Comparison of ENCODE assay signal across 7 mouse cellular contexts in genomic region chr7:98489131-98489530, GRCm38 (mm10). TPM values are rescaled to one million over a fixed set of nuclear protein-coding genes. Genes with fewer than 3 reads are reported as not detected.
A peak's percentile ranks its signal among the peaks of the same experiment; 100 is the strongest.
DNase-seq lines count a peak whose midpoint lies in the region; ATAC-seq and TF ChIP-seq lines count a peak whose summit lies in the region.

Gene Lrrc32 (plus strand): TSS chr7:98489283.

- H3K79me2 ChIP-seq in CH12.LX (replicated peaks; ENCODE audit: control insufficient read depth, extremely low read depth, insufficient read depth, poor library complexity, severe bottlenecking): no peaks in the 10 kb centered on the region

- peak within 1 kb of the TSS; percentile 51 for H3K9ac ChIP-seq in CH12.LX (ENCODE audit: insufficient read depth, low read depth)
- peak within 1 kb of the TSS; percentile 64 for H3K9ac ChIP-seq in forebrain, embryonic 13.5 days
- peak within 1 kb of the TSS; percentile 76 for H3K9ac ChIP-seq in midbrain, embryonic 16.5 days (ENCODE audit: low read depth, low read length)

- H3K4me1 ChIP-seq in CH12.LX (ENCODE audit: control insufficient read depth in 1 of 2, insufficient read depth in 2 of 2): peaks cover 45 to 85% of the 10 kb centered on the region in 2 experiments
- peaks cover 19% of the 10 kb centered on the region for H3K4me1 ChIP-seq in forebrain, embryonic 13.5 days
- peaks cover 4% of the 10 kb centered on the region; the same call in 1 of the 2 replicates for H3K4me1 ChIP-seq in midbrain, embryonic 16.5 days (ENCODE audit: control insufficient read depth, insufficient read depth, low read length)

- intact Hi-C loops in left cerebral cortex, postnatal 4 days (cut with DNase I): loop anchor here (10.0 kb wide), 1 partner anchor 586 kb away; no protein-coding TSS in a partner anchor

- TF ChIP-seq POLR2A in CH12.LX (IDR thresholded peaks at IDR 0.05; ENCODE audit: low read depth, low read length): no peak

- H3K27ac ChIP-seq in CH12.LX (ENCODE audit: insufficient read depth, low read depth): peak within 1 kb of the TSS; percentile 96
- H3K27ac ChIP-seq in forebrain, embryonic 13.5 days: no peak within 1 kb of the TSS
- no peak within 1 kb of the TSS for H3K27ac ChIP-seq in midbrain, embryonic 16.5 days (ENCODE audit: low read length)

- 49% methylated on average over 6 of the region's 6 CpGs for WGBS in forebrain, embryonic 13.5 days
- WGBS in midbrain, embryonic 16.5 days: 55% methylated on average over 6 of the region's 6 CpGs

- H3K27me3 ChIP-seq in CH12.LX (replicated peaks): no peaks in the 10 kb centered on the region
- H3K27me3 ChIP-seq in forebrain, embryonic 13.5 days: peaks cover 34% of the 10 kb centered on the region
- H3K27me3 ChIP-seq in midbrain, embryonic 16.5 days (ENCODE audit: control insufficient read depth, insufficient read depth, low read depth, low read length): no peaks in the 10 kb centered on the region

- peak within 1 kb of the TSS; percentile 63 to 72 (median 69) for H3K4me3 ChIP-seq in CH12.LX (replicated peaks in 1 of 3; ENCODE audit: low read depth in 2 of 3, low read length in 2 of 3, poor library complexity in 1 of 3)
- peak within 1 kb of the TSS; percentile 51 for H3K4me3 ChIP-seq in forebrain, embryonic 13.5 days
- peak within 1 kb of the TSS; percentile 72 for H3K4me3 ChIP-seq in midbrain, embryonic 16.5 days (ENCODE audit: low read depth, low read length)

- H3K36me3 ChIP-seq in CH12.LX (replicated peaks in 1 of 2; ENCODE audit: control insufficient read depth in 1 of 2, insufficient read depth in 1 of 2, low read length in 1 of 2): peaks cover 1 to 4% of the 10 kb centered on the region in 2 experiments
- no peaks in the 10 kb centered on the region for H3K36me3 ChIP-seq in forebrain, embryonic 13.5 days (ENCODE audit: poor library complexity, severe bottlenecking)
- H3K36me3 ChIP-seq in midbrain, embryonic 16.5 days (ENCODE audit: control insufficient read depth, insufficient read depth, low read length): no peaks in the 10 kb centered on the region

- H3K4me2 ChIP-seq in CH12.LX (ENCODE audit: insufficient read depth, low read depth, poor library complexity, severe bottlenecking): peak within 1 kb of the TSS; percentile 54
- H3K4me2 ChIP-seq in forebrain, embryonic 13.5 days: peak within 1 kb of the TSS; percentile 87
- peak within 1 kb of the TSS; percentile 89 for H3K4me2 ChIP-seq in midbrain, embryonic 16.5 days (ENCODE audit: low read length)

- no peak for TF ChIP-seq CTCF in CH12.LX (conservative IDR thresholded peaks at IDR 0.05 in 1 of 2, IDR thresholded peaks at IDR 0.05 in 1 of 2; ENCODE audit: low read depth in 2 of 2, low read length in 2 of 2)

- no peak for TF ChIP-seq EP300 in CH12.LX (IDR thresholded peaks at IDR 0.05; ENCODE audit: low read length)

- no peaks in the 10 kb centered on the region for H3K9me3 ChIP-seq in CH12.LX (replicated peaks; ENCODE audit: low read length)
- no peaks in the 10 kb centered on the region for H3K9me3 ChIP-seq in forebrain, embryonic 13.5 days (replicated peaks)
- H3K9me3 ChIP-seq in midbrain, embryonic 16.5 days (replicated peaks; ENCODE audit: control insufficient read depth, low read length, poor library complexity, severe bottlenecking): no peaks in the 10 kb centered on the region

- in situ Hi-C loops in CH12.LX (cut with MboI; ENCODE audit: low pct_ligation_motif_present, low pct_unique_long_range_greater_than_20kb, low sequenced_read_pairs): loop anchor here (5.0 to 10.0 kb wide), 2 partner anchors 93 to 346 kb away; partner anchors contain the start of gene Wnt11

- ATAC-seq in forebrain, embryonic 13.5 days: peak; percentile 13; the same call in 1 of the 2 replicates
- ATAC-seq in midbrain, embryonic 16.5 days: peak; percentile 23; the same call in 1 of the 2 replicates

- TF ChIP-seq RAD21 in CH12.LX (IDR thresholded peaks at IDR 0.05; ENCODE audit: low read depth, low read length): no peak

- peak; percentile 61 for DNase-seq in CD4-positive, CD25-positive, alpha-beta regulatory T cell, adult 2 months (ENCODE audit: low read depth, low spot score)
- DNase-seq in CH12.LX (ENCODE audit: extremely low read depth): no peak
- peak; percentile 77 for DNase-seq in induced T-regulatory cell, adult 2 months (ENCODE audit: low read depth)
- no peak for DNase-seq in ovary, postnatal 36 days (ENCODE audit: low spot score)
- DNase-seq in left cerebral cortex, postnatal 4 days: no peak

- dilution Hi-C loops in CH12.LX (cut with MboI; ENCODE audit: extremely low pct_ligation_motif_present, extremely low pct_unique_long_range_greater_than_20kb, low sequenced_read_pairs): no loop called here

TF ChIP-seq in CH12.LX, 34 proteins besides CTCF, POLR2A, EP300 and RAD21:
- TF ChIP-seq MEF2A (IDR thresholded peaks at IDR 0.05; ENCODE audit: borderline replicate concordance, low read depth, low read length) (0 out of 2 replicates have a peak, but pooled peaks have one; percentile 2), HCFC1 (IDR thresholded peaks at IDR 0.05; ENCODE audit: low read depth, low read length) (no peak), ZKSCAN1 (IDR thresholded peaks at IDR 0.05; ENCODE audit: borderline replicate concordance, low read depth, low read length) (no peak), ETS1 (conservative IDR thresholded peaks at IDR 0.05; ENCODE audit: low read depth, low read length) (0 out of 2 replicates have a peak, but pooled peaks have one; percentile 6), MXI1 (IDR thresholded peaks at IDR 0.05; ENCODE audit: low read depth, low read length) (no peak; the same call in 1 of the 2 replicates), NELFE (IDR thresholded peaks at IDR 0.05; ENCODE audit: low read depth, low read length) (peak; percentile 29; the same call in 1 of the 2 replicates), SMC3 (IDR thresholded peaks at IDR 0.05; ENCODE audit: low read depth, low read length) (0 out of 2 replicates have a peak, but pooled peaks have one; percentile 1), UBTF (IDR thresholded peaks at IDR 0.05; ENCODE audit: low read depth, low read length) (peak; percentile 9; the same call in 1 of the 2 replicates)
TF ChIP-seq in CH12.LX: peak in this region for 5.

RNA-seq across cellular contexts. Expression of gene Lrrc32, which starts in this region (rescaled TPM):
- total RNA-seq in CH12.LX (2012; rRNA removed): 5.3 and 5.4 TPM in 2 replicates
- 1.6 and 2.3 TPM in 2 replicates for total RNA-seq in CH12.LX (2014; rRNA removed)
- 18.0 and 23.7 TPM in 2 replicates for polyA plus RNA-seq in CH12.LX (2012; ENCODE audit: insufficient read length, low read depth)
- polyA plus RNA-seq in forebrain, embryonic 13.5 days (2015; fragmentation: Nextera tagmentation; extraction: Ambion mirVana): 1.8 and 2.1 TPM in 2 replicates
- 4.6 and 4.8 TPM in 2 replicates for polyA plus RNA-seq in midbrain, embryonic 16.5 days (2015; fragmentation: Nextera tagmentation; extraction: Ambion mirVana)
- total RNA-seq in left cerebral cortex, postnatal 4 days (2021): 1 to 10 TPM; 6.4 to 7.6 TPM

Comparison
In these comparisons a context has a peak if more than half of its experiments do, and no peak if none do; other contexts are left out.
1. DNase-seq: peak in CD4-positive, CD25-positive, alpha-beta regulatory T cell, adult 2 months (single experiment) and induced T-regulatory cell, adult 2 months (single experiment); none in CH12.LX (single experiment), ovary, postnatal 36 days (single experiment) and left cerebral cortex, postnatal 4 days (single experiment).
2. Peak in every context shown above with its lines, with median percentiles within 50 percentile points of each other: H3K4me2 ChIP-seq, H3K4me3 ChIP-seq and H3K9ac ChIP-seq.